Mouse (Mus musculus): Measurements from ENCODE around the gene Gm10203.
A peak's percentile ranks its signal among the peaks of the same experiment; 100 is the strongest.
"Not testable (repeated sequence)": the region's sequence is repeated elsewhere in the genome, so short reads cannot be mapped to it uniquely, and the experiment has no call there.

The Gm10203 gene

GRCm38 (mm10) chr6:149129870-149130269 is at the start of gene Gm10203:
Gene Gm10203 (plus strand): TSS chr6:149130170.
- not testable (repeated sequence) for DNase-seq (ENCODE audit: low read depth, low spot score)

GRCm38 (mm10) chr6:149092406-149092805 is 37.6 kb upstream of the Gm10203 start:
- no peak for DNase-seq (ENCODE audit: low read depth, low spot score)

DNA sequence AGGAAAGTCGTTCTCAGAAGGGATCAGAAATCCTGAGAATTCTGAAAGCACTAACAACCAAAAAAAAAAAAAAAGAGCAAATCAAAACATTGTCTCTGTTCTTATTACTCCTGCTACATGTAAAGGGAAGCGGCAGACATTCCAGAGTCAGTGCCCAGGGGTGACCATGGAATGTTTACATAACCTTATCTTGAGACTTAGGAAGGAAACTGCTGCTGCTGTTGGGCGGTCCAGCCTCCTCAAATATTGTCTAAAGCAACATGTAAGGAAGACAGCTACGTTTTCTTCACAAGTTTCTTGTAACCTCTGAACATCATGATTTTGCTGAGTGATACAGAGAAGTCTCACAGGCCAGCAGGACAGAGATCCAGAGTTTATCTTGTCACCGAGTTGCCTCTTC is 36.5 kb upstream of the Gm10203 start:
- DNase-seq (ENCODE audit: low read depth, low spot score), result no peak

- DNase-seq (ENCODE audit: low read depth, low spot score), result no peak
Measured at GRCm38 (mm10) chr6:149094555-149094954, 35.4 kb upstream of the Gm10203 start.

- DNase-seq (ENCODE audit: low read depth, low spot score), result no peak
Measured at GRCm38 (mm10) chr6:149095389-149095788, 34.6 kb upstream of the Gm10203 start.

GRCm38 (mm10) chr6:149096233-149096632 is 33.7 kb upstream of the Gm10203 start:
- no peak for DNase-seq (ENCODE audit: low read depth, low spot score)

- DNase-seq (ENCODE audit: low read depth, low spot score), result no peak
Measured at GRCm38 (mm10) chr6:149097276-149097675, 32.7 kb upstream of the Gm10203 start.

DNA sequence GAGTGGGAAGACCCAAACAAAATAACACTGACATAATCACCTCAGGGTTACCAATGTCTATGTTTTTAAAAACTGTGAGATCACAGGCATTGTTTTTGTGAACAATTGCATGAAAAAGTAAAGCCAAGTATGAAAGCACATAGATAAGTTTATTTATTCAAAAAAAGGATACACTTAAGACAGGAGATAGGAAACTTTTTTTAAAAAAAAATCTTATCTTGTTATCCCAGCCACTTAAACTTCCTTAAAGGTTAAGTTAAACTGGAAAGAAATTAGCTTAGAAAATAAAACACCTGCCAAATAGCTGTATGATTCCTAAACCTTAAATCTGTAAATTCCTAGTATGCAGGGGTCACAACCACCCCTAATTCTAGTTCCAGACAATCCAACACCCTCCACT is 31.0 kb upstream of the Gm10203 start:
- DNase-seq (ENCODE audit: low read depth, low spot score), result no peak

DNA sequence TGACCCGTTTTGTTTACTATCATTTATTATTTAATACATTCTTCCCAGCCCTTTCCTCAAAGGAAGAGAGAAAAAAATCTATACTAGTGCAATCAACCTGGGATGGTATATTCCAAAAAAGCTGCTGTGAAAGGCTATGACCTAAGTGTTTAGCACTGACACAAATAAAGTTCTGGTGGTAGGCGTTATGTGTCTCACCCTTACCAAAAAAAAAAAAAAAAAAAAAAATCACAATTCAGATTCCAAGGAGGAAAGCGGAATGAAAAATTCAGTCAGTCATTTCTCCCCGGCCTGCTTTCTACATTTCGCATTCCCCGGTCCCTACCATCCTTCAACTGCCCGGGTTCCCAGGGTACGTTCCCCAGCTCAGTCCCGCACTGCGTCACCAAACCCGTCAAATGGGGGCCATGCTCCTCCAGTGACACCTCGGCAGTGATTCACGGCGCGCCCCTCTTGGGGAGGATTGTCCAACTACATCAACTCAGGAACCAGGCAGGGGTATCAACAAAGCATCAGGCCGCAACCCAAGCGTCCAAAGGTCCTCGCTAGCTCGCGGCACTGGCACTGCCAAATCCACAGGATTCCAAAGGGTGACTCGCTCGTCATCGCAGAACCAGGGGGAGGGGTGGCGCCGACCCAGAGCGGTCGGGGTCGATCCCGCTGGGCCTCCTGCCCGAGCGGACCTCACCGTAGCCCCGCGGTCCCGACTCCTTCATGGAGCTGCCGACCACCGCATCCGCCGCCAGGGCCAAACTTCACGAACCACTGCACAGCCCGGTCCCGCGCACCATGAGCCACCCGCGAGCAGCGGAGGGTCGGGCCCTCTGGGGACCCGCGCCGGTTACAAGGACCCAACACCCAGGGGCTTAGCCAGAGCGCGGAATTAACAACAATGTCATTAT is 29.5 kb upstream of the Gm10203 start:
- peak; percentile 38 for DNase-seq (ENCODE audit: low read depth, low spot score)

- DNase-seq (ENCODE audit: low read depth, low spot score), result peak; percentile 79
Measured at GRCm38 (mm10) chr6:149101076-149101942, 28.7 kb upstream of the Gm10203 start, which contains the start of gene Dennd5b. Gene Dennd5b (minus strand): TSS chr6:149101680.

DNA sequence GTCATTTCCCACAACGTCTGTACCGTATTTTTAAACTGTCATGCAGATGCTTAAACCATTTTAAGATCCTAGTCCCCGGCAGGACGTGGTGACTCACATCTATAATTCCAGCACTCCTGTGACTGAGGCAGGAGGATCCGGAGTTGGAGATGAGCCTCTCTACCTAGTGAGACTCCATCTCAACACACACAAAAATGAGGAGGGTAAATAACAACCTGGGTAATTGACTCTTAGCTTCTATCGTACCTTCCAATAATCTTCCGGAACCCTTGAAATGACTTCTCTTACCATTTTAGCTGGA is 28.1 kb upstream of the Gm10203 start:
- peak; percentile 1 for DNase-seq (ENCODE audit: low read depth, low spot score)

GRCm38 (mm10) chr6:149103451-149103850 is 26.5 kb upstream of the Gm10203 start:
- no peak for DNase-seq (ENCODE audit: low read depth, low spot score)

- DNase-seq (ENCODE audit: low read depth, low spot score), result no peak
Measured at GRCm38 (mm10) chr6:149107615-149108014, 22.4 kb upstream of the Gm10203 start.

DNA sequence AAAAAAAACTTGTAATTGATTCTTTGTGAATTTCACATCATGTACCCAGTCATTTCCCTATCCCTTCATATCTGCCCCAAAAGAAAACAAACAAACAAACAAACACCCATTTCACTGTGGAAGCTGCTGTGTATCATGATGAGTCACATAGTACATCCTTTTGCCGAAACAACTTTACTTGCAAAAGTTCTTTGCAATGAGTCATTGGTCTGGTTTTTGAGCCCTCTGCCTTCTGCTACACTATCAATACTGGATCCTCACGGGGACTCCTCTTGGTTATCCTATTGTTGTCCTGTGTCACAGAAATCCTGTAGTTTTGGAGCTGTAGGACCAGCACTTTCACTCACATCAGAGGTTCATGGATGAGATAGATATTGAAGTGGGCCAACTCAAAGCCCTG is 21.1 kb upstream of the Gm10203 start:
- no peak for DNase-seq (ENCODE audit: low read depth, low spot score)

GRCm38 (mm10) chr6:149116992-149117391 is 13.0 kb upstream of the Gm10203 start:
- no peak for DNase-seq (ENCODE audit: low read depth, low spot score)

DNA sequence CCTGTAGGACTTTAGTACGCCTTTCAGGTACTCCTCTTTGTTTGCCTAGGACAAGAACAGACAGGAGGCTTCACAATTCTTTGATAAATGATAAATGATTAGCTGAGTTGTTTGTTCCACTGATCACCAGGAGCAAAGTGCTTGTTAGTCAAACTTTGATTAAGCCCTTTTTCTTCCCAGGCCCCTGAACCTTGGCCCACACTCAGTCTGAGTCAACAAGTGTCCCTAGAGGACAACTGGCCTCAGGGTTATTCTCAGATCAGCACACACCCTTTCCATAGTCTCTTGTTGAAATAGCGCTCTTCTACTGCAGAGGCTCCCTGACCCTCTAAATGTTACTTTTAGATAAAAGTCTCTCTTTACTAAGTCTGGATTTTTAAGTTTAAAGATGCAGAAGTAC is 11.0 kb upstream of the Gm10203 start:
- no peak for DNase-seq (ENCODE audit: low read depth, low spot score)

DNA sequence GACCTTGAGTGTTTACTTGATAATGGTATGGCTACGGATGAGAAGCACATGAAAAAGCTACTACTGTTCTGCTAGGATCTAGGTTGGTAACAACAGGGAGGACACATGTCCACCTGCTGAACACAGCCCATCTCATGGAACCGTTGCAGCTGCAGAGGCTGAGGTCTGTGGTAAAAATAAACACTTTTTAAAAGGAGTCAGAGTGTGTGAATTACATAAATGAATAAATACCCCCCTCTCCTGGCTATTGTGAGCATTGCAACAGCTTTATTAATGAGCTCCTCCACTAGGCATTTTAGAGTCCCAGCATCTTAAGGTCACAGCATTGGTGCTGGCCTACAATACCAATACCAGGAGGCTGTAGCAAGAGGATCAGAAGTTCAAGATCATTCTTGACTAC is 10.1 kb upstream of the Gm10203 start:
- peak; percentile 48 for DNase-seq (ENCODE audit: low read depth, low spot score)

GRCm38 (mm10) chr6:149123042-149123441 is 6.9 kb upstream of the Gm10203 start:
- DNase-seq (ENCODE audit: low read depth, low spot score), result no peak

DNA sequence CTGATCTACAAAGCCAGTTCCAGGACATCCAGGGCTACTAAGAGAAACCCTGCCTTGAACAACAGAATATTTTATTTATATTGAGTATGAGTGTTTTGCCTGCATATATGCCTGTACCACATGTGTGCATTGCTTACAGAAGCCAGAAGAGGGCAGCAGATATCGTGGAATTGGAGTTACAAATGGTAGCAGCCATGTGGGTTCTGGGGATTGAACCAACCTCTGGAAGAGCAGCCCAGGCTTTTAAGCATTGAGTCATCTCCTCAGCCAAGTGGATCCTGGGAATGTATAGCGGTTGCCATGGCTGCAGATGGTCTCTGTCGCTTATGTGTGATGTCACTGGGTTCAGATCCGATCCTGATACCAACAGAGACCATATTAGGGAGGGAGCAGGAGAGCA is 3.3 kb upstream of the Gm10203 start:
- DNase-seq (ENCODE audit: low read depth, low spot score), result peak; percentile 11

DNA sequence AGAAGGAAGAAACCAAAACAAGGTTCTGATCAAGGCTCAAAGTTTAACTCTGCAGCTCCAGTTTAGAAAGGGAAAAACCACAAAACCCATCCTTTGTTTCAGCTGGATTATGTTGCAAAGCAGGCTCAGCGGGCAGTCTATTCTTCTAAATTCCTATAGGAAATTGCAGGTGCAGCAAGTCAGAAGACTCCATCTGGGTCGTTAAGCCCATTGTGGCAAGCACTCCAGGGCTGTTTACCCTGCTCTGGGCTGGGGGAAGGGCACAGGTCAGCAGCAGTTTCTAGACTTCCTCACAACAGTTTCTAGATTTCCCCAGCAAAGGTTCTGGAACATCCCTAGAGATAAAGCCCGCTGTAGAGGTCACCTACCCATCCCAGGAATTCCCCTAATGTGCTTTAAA is 1.1 kb downstream of the Gm10203 start:
- DNase-seq (ENCODE audit: low read depth, low spot score), result no peak

DNA sequence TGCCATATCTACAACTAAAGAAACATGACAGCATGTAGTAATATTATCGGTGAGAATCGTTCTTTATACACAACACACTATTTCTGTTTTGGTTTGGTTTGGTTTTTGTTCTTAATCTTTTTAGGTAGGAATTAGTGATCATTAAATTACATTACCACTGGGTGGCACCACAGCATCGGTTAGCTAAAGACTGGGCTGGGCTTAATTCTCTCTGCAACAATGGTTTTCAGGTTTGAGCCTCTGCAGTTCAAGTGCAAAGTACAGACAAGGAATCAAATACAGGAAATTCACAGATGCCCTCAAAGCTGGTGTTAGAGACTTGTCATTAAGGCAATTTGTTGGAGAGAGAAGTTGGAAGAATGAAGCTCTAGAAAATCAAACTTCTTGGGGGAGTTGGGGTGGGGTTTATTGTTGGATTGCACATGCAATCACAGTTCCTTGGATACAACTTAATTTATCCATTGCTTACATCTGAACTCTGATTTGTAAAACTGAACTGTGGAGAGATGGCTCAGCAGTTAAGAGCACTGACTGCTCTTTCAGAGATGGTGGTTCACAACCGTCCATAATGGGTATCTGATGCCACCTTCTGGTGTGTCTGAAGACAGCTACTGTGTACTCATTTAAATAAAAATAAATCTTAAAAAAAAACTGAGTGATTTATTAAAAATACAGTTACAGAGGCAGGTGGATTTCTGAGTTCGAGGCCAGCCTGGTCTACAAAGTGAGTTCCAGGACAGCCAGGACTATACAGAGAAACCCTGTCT is 2.5 kb downstream of the Gm10203 start:
- peak; percentile 38 for DNase-seq (ENCODE audit: low read depth, low spot score)

Measured in retina, postnatal 7 days (tissue).